Mouse (Mus musculus) G1E-ER4 (cell line): ENCODE measurements around the gene Pprc1. TPM values are rescaled to one million over a fixed set of nuclear protein-coding genes. Genes with fewer than 3 reads are reported as not detected.

ENCODE experiments used
- GATA1 ChIP-seq: IDR thresholded peaks from one replicate; pipeline ENCODE4 v1.8.0; 2012; ENCODE audit warnings: low read length, inconsistent platforms
- polyA plus RNA-seq: library from polyadenylated mRNA; stranded (reverse); fragments of >175 nt; gene quantifications from 2 replicates; pipeline ENCODE4 v1.2.3, GENCODE M21; 2012

Gene Pprc1
- polyA plus RNA-seq, 1 experiment, result 41.4 TPM

GRCm38 (mm10) chr19:46029652-46030051, 15.0 kb upstream of the Pprc1 start:
- TF ChIP-seq GATA1, result no peak

GRCm38 (mm10) chr19:46030196-46030983, 14.3 kb upstream of the Pprc1 start:
- no peak for TF ChIP-seq GATA1

GRCm38 (mm10) chr19:46031689-46032432, 12.8 kb upstream of the Pprc1 start:
- no peak for TF ChIP-seq GATA1

- TF ChIP-seq GATA1, result no peak
These were observed 11.8 kb upstream of the Pprc1 start for GRCm38 (mm10) chr19:46032731-46033510.

GRCm38 (mm10) chr19:46033911-46034310, 10.8 kb upstream of the Pprc1 start:
- TF ChIP-seq GATA1, result no peak

GRCm38 (mm10) chr19:46035971-46036370, 8.7 kb upstream of the Pprc1 start:
- TF ChIP-seq GATA1, result no peak

GRCm38 (mm10) chr19:46036477-46037242, 8.0 kb upstream of the Pprc1 start:
- no peak for TF ChIP-seq GATA1

GRCm38 (mm10) chr19:46037243-46037924, 7.3 kb upstream of the Pprc1 start:
- TF ChIP-seq GATA1, result peak; percentile 48

- no peak for TF ChIP-seq GATA1
These were observed 6.5 kb upstream of the Pprc1 start for GRCm38 (mm10) chr19:46037925-46038850.

- no peak for TF ChIP-seq GATA1
These were observed 5.8 kb upstream of the Pprc1 start for GRCm38 (mm10) chr19:46038851-46039260.

GRCm38 (mm10) chr19:46039478-46039877, 5.2 kb upstream of the Pprc1 start:
- no peak for TF ChIP-seq GATA1

- TF ChIP-seq GATA1, result no peak
These were observed 4.4 kb upstream of the Pprc1 start for GRCm38 (mm10) chr19:46040149-46040902.
